Mouse (Mus musculus): ENCODE measurements around the gene Caskin2. TPM values are rescaled to one million over a fixed set of nuclear protein-coding genes. Genes with fewer than 3 reads are reported as not detected.
A peak's percentile ranks its signal among the peaks of the same experiment; 100 is the strongest.

The Caskin2 gene
- polyA plus RNA-seq, 1 experiment from 2014 or later: 16.1 TPM

- H3K36me3 ChIP-seq: peaks cover 9% of the 10 kb centered on the region; the same call in 1 of the 2 replicates
- 87% methylated on average over 6 of the region's 6 CpGs for WGBS
- no peak overlapping the region for H3K27ac ChIP-seq
- peaks cover 50% of the 10 kb centered on the region for H3K4me1 ChIP-seq
- H3K4me3 ChIP-seq: no peak overlapping the region
- no peak overlapping the region for H3K9ac ChIP-seq
- H3K4me2 ChIP-seq: no peak overlapping the region
- H3K9me3 ChIP-seq: no peaks in the 10 kb centered on the region
- peaks cover 3% of the 10 kb centered on the region; the same call in 1 of the 2 replicates for H3K27me3 ChIP-seq
- ATAC-seq (ENCODE audit: insufficient number of reproducible peaks, insufficient read depth, low FRiP score, low TSS enrichment, low read depth): no peak
These were observed 27.6 kb upstream of the Caskin2 start for GRCm38 (mm10) chr11:115841044-115841443.

DNA sequence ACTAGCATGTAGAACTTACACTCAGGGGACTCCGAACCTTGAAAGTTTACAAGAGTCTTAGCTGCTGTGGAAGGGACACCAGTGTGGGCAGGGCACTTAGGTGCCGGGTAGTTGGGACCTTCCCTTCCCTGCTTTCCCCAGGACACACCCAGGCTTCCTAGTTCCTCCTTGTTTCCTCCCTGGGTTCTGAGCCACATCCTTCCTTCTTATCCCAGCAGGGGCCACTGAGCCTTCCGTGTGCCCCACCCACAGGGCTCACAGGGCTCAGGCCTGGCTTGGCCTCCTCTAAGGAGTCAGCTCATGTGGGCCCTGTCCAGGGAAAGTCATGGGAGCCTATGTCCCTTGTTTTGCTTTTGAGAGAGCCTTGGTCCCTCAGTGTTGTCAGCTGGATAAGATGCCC is 26.3 kb upstream of the Caskin2 start:
- H3K27ac ChIP-seq: 0 out of 2 replicates have a peak overlapping the region, but pooled peaks have one; percentile 12
- 56% methylated on average over 3 of the region's 3 CpGs for WGBS

GRCm38 (mm10) chr11:115838895-115839311 is 25.5 kb upstream of the Caskin2 start:
- Histone ChIP-seq H3K9me3 (no peaks in the 10 kb centered on the region), H3K36me3 (no peaks in the 10 kb centered on the region), H3K4me1 (peaks cover 50% of the 10 kb centered on the region), H3K4me3 (no peak overlapping the region), H3K9ac (no peak overlapping the region), H3K27me3 (peaks cover 7% of the 10 kb centered on the region), H3K4me2 (0 out of 2 replicates have a peak overlapping the region, but pooled peaks have one; percentile 14), H3K27ac (peak overlapping the region; percentile 13; the same call in 1 of the 2 replicates)
- 15% methylated on average over 4 of the region's 4 CpGs for WGBS
- peak; percentile 40; the same call in 1 of the 2 replicates for ATAC-seq (ENCODE audit: insufficient number of reproducible peaks, insufficient read depth, low FRiP score, low TSS enrichment, low read depth)

More for the DNA sequence above, 26.3 kb upstream of the Caskin2 start:
- Histone ChIP-seq H3K9me3 (no peaks in the 10 kb centered on the region), H3K36me3 (no peaks in the 10 kb centered on the region), H3K9ac (no peak overlapping the region), H3K4me2 (no peak overlapping the region), H3K27me3 (peaks cover 7% of the 10 kb centered on the region), H3K4me1 (peaks cover 53% of the 10 kb centered on the region), H3K4me3 (no peak overlapping the region)
- no peak for ATAC-seq (ENCODE audit: insufficient number of reproducible peaks, insufficient read depth, low FRiP score, low TSS enrichment, low read depth)

DNA sequence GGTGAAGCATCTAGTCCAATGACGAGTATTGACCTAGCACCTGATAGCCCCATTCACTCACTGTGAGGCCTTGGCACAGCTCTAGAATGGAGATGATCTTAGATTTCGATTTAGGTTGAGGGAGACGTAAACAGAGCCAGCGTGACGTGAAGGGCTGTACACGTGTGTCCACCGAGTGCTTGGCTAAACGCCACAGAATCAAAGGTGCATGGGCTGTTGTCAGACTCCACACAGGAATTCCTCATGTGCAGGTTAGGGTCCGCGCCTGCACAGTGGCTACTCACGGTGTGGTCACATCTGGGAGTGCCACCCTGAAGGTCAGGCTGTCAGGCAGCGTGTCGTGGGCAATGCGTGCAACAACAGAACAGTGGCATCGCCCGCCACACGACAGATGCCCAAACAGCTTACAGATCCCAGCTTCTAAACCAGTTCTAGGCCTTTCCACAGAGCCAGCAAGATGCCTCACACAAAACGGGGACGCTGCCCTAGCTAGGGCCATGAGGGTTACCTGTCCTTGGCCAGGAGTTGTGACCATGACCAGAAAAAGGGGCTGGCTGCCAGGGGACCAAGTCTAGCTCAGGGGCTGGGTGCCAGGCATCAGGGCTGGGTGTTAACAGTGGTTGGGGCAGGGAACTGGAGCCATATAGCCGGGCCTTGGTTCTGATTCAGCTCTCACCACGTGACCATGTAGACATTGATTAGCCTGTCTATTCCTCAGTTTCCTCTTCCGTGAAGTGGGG is 24.3 kb upstream of the Caskin2 start:
- ATAC-seq (ENCODE audit: insufficient number of reproducible peaks, insufficient read depth, low FRiP score, low TSS enrichment, low read depth): no peak
- 90% methylated on average over 22 of the region's 22 CpGs for WGBS

DNA sequence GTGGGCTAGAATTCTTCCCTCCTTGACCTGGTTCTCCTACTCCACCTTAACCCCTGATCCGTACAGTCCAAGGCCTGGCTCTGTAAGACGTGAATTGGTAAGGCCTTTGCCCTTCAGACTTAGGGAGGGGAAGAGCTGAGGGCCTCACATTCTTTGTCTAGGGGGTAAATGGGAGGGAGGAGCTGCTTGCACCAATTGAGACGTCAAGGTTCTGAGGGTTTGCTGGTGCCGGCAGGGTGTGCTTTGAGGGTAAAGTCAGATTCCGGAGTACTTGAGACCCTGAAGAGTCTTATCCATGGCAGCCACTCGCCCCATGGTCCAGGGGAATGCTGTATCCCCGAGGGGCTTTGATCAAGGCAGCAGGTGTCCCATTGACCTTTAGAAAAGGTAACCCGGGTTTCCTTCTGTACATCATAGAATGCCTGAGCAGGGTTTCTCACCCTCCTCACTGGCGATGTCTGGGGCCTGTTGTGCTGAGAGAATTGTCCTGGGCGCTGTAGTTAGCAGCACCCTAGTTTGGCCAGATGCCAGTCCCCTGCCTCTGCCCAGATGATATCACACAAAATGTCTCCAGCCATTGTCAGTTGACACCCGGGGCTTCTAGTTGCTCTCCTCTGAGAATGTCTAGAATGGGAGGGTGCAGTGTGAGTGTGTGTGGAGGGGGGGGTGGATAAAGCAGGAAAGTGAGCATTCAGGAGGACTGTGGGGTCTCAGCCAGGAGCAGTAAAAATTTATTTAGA is 23.4 kb upstream of the Caskin2 start:
- H3K9ac ChIP-seq: no peak overlapping the region
- H3K27me3 ChIP-seq: peaks cover 15% of the 10 kb centered on the region
- no peak for ATAC-seq (ENCODE audit: insufficient number of reproducible peaks, insufficient read depth, low FRiP score, low TSS enrichment, low read depth)
- H3K36me3 ChIP-seq: no peaks in the 10 kb centered on the region
- no peak overlapping the region for H3K27ac ChIP-seq
- H3K9me3 ChIP-seq: no peaks in the 10 kb centered on the region
- H3K4me1 ChIP-seq: peaks cover 50% of the 10 kb centered on the region
- H3K4me3 ChIP-seq: no peak overlapping the region
- H3K4me2 ChIP-seq: no peak overlapping the region
- WGBS: 44% methylated on average over 11 of the region's 11 CpGs

More for the DNA sequence above, 24.3 kb upstream of the Caskin2 start:
- Histone ChIP-seq H3K9ac (no peak overlapping the region), H3K36me3 (no peaks in the 10 kb centered on the region), H3K27me3 (peaks cover 7% of the 10 kb centered on the region), H3K4me1 (peaks cover 54% of the 10 kb centered on the region), H3K27ac (no peak overlapping the region), H3K4me2 (no peak overlapping the region), H3K4me3 (no peak overlapping the region), H3K9me3 (no peaks in the 10 kb centered on the region)

DNA sequence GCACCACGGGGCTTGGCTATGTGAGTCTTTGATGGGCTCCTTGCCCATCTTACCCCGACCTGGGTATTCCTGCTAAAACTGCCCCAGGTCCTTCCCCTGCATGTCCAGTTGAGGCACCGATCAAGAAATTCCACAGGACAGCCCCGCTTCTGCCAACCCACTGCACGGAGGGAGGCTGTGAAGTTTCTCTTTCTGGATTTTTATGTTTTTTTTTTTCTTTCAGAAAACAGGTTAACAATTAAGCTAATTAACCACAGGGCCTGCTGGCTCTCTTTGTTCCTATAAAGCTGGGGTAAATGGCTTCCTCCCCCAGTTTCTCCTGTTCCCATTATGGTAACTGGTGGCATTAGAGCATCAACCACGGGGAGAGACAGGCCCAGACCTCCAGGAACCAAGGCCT is 20.6 kb upstream of the Caskin2 start:
- 59% methylated on average over 6 of the region's 6 CpGs for WGBS
- Histone ChIP-seq H3K36me3 (no peaks in the 10 kb centered on the region), H3K4me3 (no peak overlapping the region), H3K4me1 (peaks cover 44% of the 10 kb centered on the region), H3K9ac (no peak overlapping the region), H3K4me2 (no peak overlapping the region), H3K27me3 (peaks cover 42% of the 10 kb centered on the region), H3K9me3 (no peaks in the 10 kb centered on the region), H3K27ac (no peak overlapping the region)
- no peak for ATAC-seq (ENCODE audit: insufficient number of reproducible peaks, insufficient read depth, low FRiP score, low TSS enrichment, low read depth)

- H3K27ac ChIP-seq: no peak overlapping the region
- H3K36me3 ChIP-seq: no peaks in the 10 kb centered on the region
- 27% methylated on average over 8 of the region's 8 CpGs for WGBS
- H3K27me3 ChIP-seq: peaks cover 44% of the 10 kb centered on the region
- no peaks in the 10 kb centered on the region for H3K9me3 ChIP-seq
- H3K4me3 ChIP-seq: no peak overlapping the region
- no peak for ATAC-seq (ENCODE audit: insufficient number of reproducible peaks, insufficient read depth, low FRiP score, low TSS enrichment, low read depth)
- peaks cover 35% of the 10 kb centered on the region for H3K4me1 ChIP-seq
- 0 out of 2 replicates have a peak overlapping the region, but pooled peaks have one; percentile 11 for H3K9ac ChIP-seq
- H3K4me2 ChIP-seq: no peak overlapping the region; the same call in 1 of the 2 replicates
These were observed 19.6 kb upstream of the Caskin2 start for GRCm38 (mm10) chr11:115833021-115833513.

DNA sequence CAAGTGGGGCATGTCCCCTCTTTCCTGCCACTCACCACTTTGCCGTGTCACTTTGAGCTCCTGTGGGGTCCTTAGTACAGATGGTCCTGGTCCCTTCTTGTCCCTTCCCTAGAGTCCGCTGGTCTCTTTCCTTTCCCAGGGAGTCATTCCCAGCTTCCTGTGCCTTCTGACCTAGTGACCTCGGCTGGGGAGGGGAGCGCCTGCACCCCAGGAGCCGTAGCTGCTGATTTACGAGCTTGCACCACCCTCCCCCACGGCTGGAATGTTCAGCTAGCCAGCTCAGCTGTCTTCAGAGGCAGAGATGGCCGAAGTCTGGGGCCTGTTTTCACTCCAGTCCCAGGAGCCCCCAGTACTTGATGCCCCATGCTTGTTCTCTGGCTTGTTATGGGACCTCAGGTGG is 19.1 kb upstream of the Caskin2 start:
- WGBS: 16% methylated on average over 8 of the region's 8 CpGs
- Histone ChIP-seq H3K4me3 (no peak overlapping the region), H3K4me1 (peaks cover 35% of the 10 kb centered on the region), H3K27ac (no peak overlapping the region), H3K9me3 (no peaks in the 10 kb centered on the region), H3K9ac (0 out of 2 replicates have a peak overlapping the region, but pooled peaks have one; percentile 11), H3K27me3 (peaks cover 49% of the 10 kb centered on the region), H3K36me3 (no peaks in the 10 kb centered on the region), H3K4me2 (no peak overlapping the region)
- ATAC-seq (ENCODE audit: insufficient number of reproducible peaks, insufficient read depth, low FRiP score, low TSS enrichment, low read depth): no peak

GRCm38 (mm10) chr11:115832064-115832463 is 18.6 kb upstream of the Caskin2 start:
- WGBS: 64% methylated on average over 6 of the region's 6 CpGs
- Histone ChIP-seq H3K4me1 (peaks cover 35% of the 10 kb centered on the region), H3K9ac (no peak overlapping the region), H3K9me3 (no peaks in the 10 kb centered on the region), H3K27ac (no peak overlapping the region), H3K36me3 (no peaks in the 10 kb centered on the region), H3K27me3 (peaks cover 54% of the 10 kb centered on the region), H3K4me2 (no peak overlapping the region), H3K4me3 (no peak overlapping the region)
- ATAC-seq (ENCODE audit: insufficient number of reproducible peaks, insufficient read depth, low FRiP score, low TSS enrichment, low read depth): no peak

DNA sequence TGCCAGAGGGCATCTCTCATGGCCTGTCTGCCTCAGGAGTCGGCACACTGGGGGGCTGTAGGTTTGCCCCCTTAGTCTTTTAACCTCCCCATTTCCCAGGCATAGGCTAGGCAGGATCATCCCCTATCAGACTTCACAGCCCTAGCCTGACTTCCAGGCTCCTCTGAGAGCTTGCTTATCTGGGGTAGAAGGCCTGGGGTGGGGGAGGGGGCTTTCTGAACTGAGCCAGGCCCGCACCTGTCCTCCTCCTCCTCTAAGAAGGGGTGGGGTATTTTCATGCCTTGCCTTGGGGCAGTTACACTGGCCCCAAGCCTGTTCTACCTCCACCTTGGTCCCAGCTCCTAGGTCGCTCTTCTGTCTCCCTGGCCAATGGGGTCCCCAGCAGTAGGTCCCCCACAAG is 18.1 kb upstream of the Caskin2 start:
- Histone ChIP-seq H3K27ac (no peak overlapping the region), H3K9ac (peak overlapping the region; percentile 21; the same call in 1 of the 2 replicates), H3K4me2 (no peak overlapping the region), H3K27me3 (peaks cover 59% of the 10 kb centered on the region), H3K4me3 (no peak overlapping the region), H3K9me3 (no peaks in the 10 kb centered on the region), H3K36me3 (no peaks in the 10 kb centered on the region), H3K4me1 (peaks cover 33% of the 10 kb centered on the region)
- no peak for ATAC-seq (ENCODE audit: insufficient number of reproducible peaks, insufficient read depth, low FRiP score, low TSS enrichment, low read depth)
- WGBS: 45% methylated on average over 3 of the region's 3 CpGs

- H3K9ac ChIP-seq: no peak overlapping the region
- no peaks in the 10 kb centered on the region for H3K36me3 ChIP-seq
- peaks cover 61% of the 10 kb centered on the region for H3K27me3 ChIP-seq
- 20% methylated on average over 25 of the region's 25 CpGs for WGBS
- no peak for ATAC-seq (ENCODE audit: insufficient number of reproducible peaks, insufficient read depth, low FRiP score, low TSS enrichment, low read depth)
- H3K4me2 ChIP-seq: no peak overlapping the region
- peaks cover 32% of the 10 kb centered on the region for H3K4me1 ChIP-seq
- H3K27ac ChIP-seq: no peak overlapping the region
- no peak overlapping the region for H3K4me3 ChIP-seq
- H3K9me3 ChIP-seq: no peaks in the 10 kb centered on the region
These were observed 17.3 kb upstream of the Caskin2 start for GRCm38 (mm10) chr11:115830550-115831325.

Measured in embryonic facial prominence, embryonic 13.5 days (tissue).